Mouse (Mus musculus) liver, embryonic 11.5 days (tissue): ENCODE data around the gene Stom. TPM values are rescaled to one million over a fixed set of nuclear protein-coding genes. Genes with fewer than 3 reads are reported as not detected.

Experiments used
- ATAC-seq: fragments of 200-750 bp; cut with Nextera tagmentation; replicated peaks from 2 replicates; pipeline ENCODE4 v1.8.0; 2017; ENCODE audit warnings: moderate number of reproducible peaks, mild to moderate bottlenecking, moderate TSS enrichment, moderate library complexity; ENCODE audit not compliant: low FRiP score
- DNase-seq: peaks from one replicate; pipeline ENCODE4 v3.0.0-alpha.2; 2017; ENCODE audit warnings: low spot score
- H3K27ac ChIP-seq: fragments of 300-500 bp; sonication (generic); 2 replicates; pipeline ENCODE4 v1.5.1; 2014; ENCODE audit warnings: mild to moderate bottlenecking, low read depth, low read length, control low read depth
- H3K27me3 ChIP-seq: fragments of 300-500 bp; sonication (generic); replicated peaks from 2 replicates; pipeline ENCODE4 v1.6.1; 2014; ENCODE audit warnings: low read length, mixed read lengths; ENCODE audit not compliant: control insufficient read depth, insufficient read depth
- H3K36me3 ChIP-seq: fragments of 300-500 bp; sonication (generic); 2 replicates; pipeline ENCODE4 v1.6.1; 2014; ENCODE audit warnings: mild to moderate bottlenecking, low read length, moderate library complexity, mixed read lengths; ENCODE audit not compliant: control insufficient read depth, insufficient read depth
- H3K4me1 ChIP-seq: fragments of 300-500 bp; sonication (generic); replicated peaks from 2 replicates; pipeline ENCODE4 v1.6.1; 2014; ENCODE audit warnings: low read length, mixed read lengths; ENCODE audit not compliant: control insufficient read depth, insufficient read depth
- H3K4me2 ChIP-seq: fragments of 300-500 bp; sonication (generic); 2 replicates; pipeline ENCODE4 v1.6.1; 2014; ENCODE audit warnings: mild to moderate bottlenecking, control low read depth, moderate library complexity
- H3K4me3 ChIP-seq: fragments of 300-500 bp; sonication (generic); 2 replicates; pipeline ENCODE4 v1.5.1; 2014; ENCODE audit warnings: low read depth, low read length, control low read depth
- H3K9ac ChIP-seq: fragments of 300-500 bp; sonication (generic); 2 replicates; pipeline ENCODE4 v1.6.1; 2014; ENCODE audit warnings: low read depth, low read length, control low read depth
- H3K9me3 ChIP-seq: fragments of 300-500 bp; sonication (generic); 2 replicates; pipeline ENCODE4 v1.6.1; 2016; ENCODE audit warnings: low read length, inconsistent platforms, mixed read lengths; ENCODE audit not compliant: control insufficient read depth
- WGBS: fragments of 180-500 bp; shearing (Covaris S2); extraction: QIAGEN DNeasy Blood & Tissue Kit; methylation state at CpG from one replicate; pipeline ENCODE4 v1.1.7; 2014; 5-methylcytosine and 5-hydroxymethylcytosine counted together
- polyA plus RNA-seq: library from polyadenylated mRNA; unstranded; fragments of >200 nt; fragmentation: Nextera tagmentation; extraction: Ambion mirVana; gene quantifications from 2 replicates; pipeline ENCODE4 v1.2.1, GENCODE M21; 2014

The Stom gene
- polyA plus RNA-seq, 1 experiment from 2014 or later: 87.7 TPM

- H3K4me2 ChIP-seq: peak overlapping the region; percentile 59
- no peaks in the 10 kb centered on the region for H3K27me3 ChIP-seq
- DNase-seq (no peak), ATAC-seq (0 out of 2 replicates have a peak, but pooled peaks have one; percentile 27)
- H3K4me3 ChIP-seq: no peak overlapping the region
- H3K4me1 ChIP-seq: peaks cover 63% of the 10 kb centered on the region
- no peak overlapping the region; the same call in 1 of the 2 replicates for H3K9ac ChIP-seq
- peak overlapping the region; percentile 80 for H3K27ac ChIP-seq
- H3K9me3 ChIP-seq: no peaks in the 10 kb centered on the region
- H3K36me3 ChIP-seq: peaks cover 6% of the 10 kb centered on the region; the same call in 1 of the 2 replicates
- WGBS: 45% methylated on average over 11 of the region's 11 CpGs
Measured at GRCm38 (mm10) chr2:35328064-35328792, 8.5 kb downstream of the Stom start.

DNA sequence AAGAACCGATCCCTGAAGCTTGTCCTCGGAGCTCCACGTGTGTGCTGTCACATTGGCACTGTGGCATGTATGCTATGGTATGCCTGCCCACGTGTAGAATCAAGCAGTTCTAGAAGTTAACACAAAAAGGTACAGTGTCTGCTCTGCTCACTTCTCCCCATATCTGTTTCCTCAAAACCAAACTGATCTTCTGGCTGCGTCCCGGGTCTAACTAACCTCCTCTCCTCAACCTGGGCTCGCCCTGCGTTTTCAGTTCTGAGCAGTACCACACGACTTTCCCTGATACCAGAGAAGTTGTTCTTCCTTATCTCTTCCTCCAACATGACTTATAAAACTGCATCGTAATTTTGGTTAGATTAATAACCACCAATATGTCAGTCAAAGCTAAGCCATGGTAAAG, 9.2 kb downstream of the Stom start:
- H3K9me3 ChIP-seq: no peaks in the 10 kb centered on the region
- H3K27me3 ChIP-seq: no peaks in the 10 kb centered on the region
- peak overlapping the region; percentile 80 for H3K27ac ChIP-seq
- H3K9ac ChIP-seq: no peak overlapping the region
- no peak overlapping the region for H3K4me3 ChIP-seq
- ATAC-seq (peak; percentile 73), DNase-seq (no peak)
- peaks cover 7% of the 10 kb centered on the region; the same call in 1 of the 2 replicates for H3K36me3 ChIP-seq
- peak overlapping the region; percentile 59 for H3K4me2 ChIP-seq
- H3K4me1 ChIP-seq: peaks cover 62% of the 10 kb centered on the region
- 34% methylated on average over 10 of the region's 10 CpGs for WGBS

DNA sequence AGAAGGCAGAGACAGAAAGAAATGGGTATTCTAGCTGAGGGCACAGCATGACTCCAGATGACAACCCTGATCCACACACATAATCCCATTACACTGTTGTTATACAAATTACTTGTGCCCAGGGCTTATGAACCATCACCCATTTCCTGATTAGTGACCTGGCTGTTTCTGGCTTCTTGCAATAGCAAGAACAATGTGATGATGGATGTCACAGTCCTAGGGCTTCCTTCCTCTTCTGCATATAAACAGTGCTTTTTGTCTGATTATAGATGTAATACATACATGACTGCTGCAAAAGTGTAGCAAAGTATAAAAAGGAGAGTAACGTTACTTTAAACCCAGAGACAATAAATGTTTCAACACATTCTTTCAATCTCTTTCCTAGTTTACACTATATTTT, 9.8 kb downstream of the Stom start:
- WGBS: 63% methylated on average over 1 of the region's 1 CpGs
- peaks cover 64% of the 10 kb centered on the region for H3K4me1 ChIP-seq
- DNase-seq: no peak
- no peaks in the 10 kb centered on the region for H3K9me3 ChIP-seq
- H3K4me3 ChIP-seq: no peak overlapping the region
- peak overlapping the region; percentile 2; the same call in 1 of the 2 replicates for H3K4me2 ChIP-seq
- no peak for ATAC-seq
- H3K36me3 ChIP-seq: peaks cover 9% of the 10 kb centered on the region; the same call in 1 of the 2 replicates
- H3K9ac ChIP-seq: no peak overlapping the region
- H3K27ac ChIP-seq: no peak overlapping the region
- H3K27me3 ChIP-seq: no peaks in the 10 kb centered on the region

DNA sequence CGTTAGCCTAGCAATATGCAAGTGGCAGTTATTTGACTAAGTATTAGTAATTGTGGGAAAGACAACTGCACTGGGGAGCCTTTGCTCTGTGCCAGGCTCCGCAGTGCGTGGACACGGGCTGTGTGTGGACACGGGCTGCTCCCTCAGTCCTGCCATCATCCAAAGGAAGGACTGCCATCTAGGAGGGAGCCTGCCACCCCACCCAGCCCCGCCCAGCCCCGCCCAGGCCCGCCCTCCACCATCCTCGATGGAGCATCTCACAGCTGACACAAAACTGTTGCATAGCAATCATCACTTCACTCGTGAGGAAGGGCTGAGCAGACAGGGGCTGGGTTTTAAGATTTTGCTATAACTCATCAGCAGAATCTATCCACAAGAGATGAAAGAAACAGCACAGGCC, 10.8 kb downstream of the Stom start:
- H3K36me3 ChIP-seq: peaks cover 13% of the 10 kb centered on the region; the same call in 1 of the 2 replicates
- no peak overlapping the region for H3K9ac ChIP-seq
- ATAC-seq (no peak), DNase-seq (no peak)
- H3K27me3 ChIP-seq: no peaks in the 10 kb centered on the region
- H3K9me3 ChIP-seq: no peaks in the 10 kb centered on the region
- H3K4me1 ChIP-seq: peaks cover 61% of the 10 kb centered on the region
- no peak overlapping the region for H3K4me3 ChIP-seq
- 52% methylated on average over 10 of the region's 10 CpGs for WGBS
- H3K27ac ChIP-seq: no peak overlapping the region
- peak overlapping the region; percentile 4; the same call in 1 of the 2 replicates for H3K4me2 ChIP-seq

DNA sequence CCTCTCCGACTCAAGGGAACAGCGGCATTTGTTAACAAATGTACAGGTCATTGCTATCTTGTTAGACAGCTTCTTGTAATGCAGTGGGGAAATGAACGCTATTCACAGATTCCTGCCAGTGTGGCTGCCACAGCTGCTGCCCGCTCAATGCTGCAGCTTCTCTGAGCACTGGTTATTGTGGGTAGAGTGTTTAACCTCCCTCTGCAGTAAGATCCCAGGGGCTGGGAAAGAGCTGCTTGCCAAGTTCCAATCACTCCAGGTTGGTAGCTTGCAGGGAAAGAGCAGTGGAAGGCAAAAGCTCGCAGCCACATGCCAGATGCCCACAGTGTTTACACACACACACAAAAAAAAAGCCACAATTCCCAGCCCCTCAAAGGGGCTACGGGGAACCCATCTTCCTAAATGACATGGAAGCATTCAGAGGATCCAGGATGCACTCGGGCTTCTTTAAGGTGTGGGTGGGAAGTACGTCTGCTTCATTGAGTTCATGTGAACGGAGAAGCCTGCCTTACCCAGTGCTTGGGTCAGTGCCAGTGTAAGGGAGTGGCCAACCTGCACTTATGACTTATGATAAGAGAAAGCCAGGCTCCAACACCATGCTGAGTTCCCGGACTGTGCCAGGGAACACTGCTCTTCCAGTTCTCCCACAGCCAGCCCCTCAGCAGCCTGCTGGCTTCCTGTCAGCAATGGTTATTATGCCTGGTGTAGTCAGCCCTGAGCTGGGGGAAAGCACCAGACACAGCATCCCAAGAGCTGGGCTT, 14.2 kb downstream of the Stom start:
- Histone ChIP-seq H3K27ac (no peak overlapping the region), H3K4me3 (no peak overlapping the region), H3K27me3 (no peaks in the 10 kb centered on the region), H3K4me1 (peaks cover 56% of the 10 kb centered on the region), H3K36me3 (peaks cover 18% of the 10 kb centered on the region), H3K4me2 (no peak overlapping the region), H3K9ac (no peak overlapping the region), H3K9me3 (no peaks in the 10 kb centered on the region)
- DNase-seq (no peak), ATAC-seq (no peak)
- WGBS: 71% methylated on average over 10 of the region's 10 CpGs

DNA sequence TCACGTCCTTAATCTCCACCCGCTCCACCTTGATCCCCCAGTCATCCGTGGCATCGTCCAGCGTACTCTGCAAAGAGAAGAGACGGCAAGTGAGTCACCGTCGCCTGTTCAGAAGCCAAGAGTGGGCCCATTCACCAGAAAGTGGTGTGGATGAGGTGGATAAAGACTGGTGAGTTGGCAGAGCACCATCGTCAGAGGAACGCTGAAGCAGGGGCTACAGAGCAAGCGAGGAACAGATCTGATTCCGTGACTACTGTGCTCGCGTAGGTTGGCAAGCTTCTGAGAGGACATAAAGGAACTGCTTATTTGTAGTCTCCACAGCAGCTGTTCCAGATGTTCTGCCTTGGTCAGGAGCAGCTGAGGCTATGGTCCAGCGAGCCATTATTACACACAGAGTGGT, 16.4 kb downstream of the Stom start:
- H3K9ac ChIP-seq: no peak overlapping the region
- H3K4me3 ChIP-seq: no peak overlapping the region
- peaks cover 21% of the 10 kb centered on the region for H3K36me3 ChIP-seq
- ATAC-seq (no peak), DNase-seq (no peak)
- no peaks in the 10 kb centered on the region for H3K27me3 ChIP-seq
- no peak overlapping the region for H3K4me2 ChIP-seq
- no peak overlapping the region for H3K27ac ChIP-seq
- no peaks in the 10 kb centered on the region for H3K9me3 ChIP-seq
- peaks cover 43% of the 10 kb centered on the region for H3K4me1 ChIP-seq
- 91% methylated on average over 15 of the region's 15 CpGs for WGBS

- peak overlapping the region; percentile 38 for H3K9ac ChIP-seq
- H3K27me3 ChIP-seq: no peaks in the 10 kb centered on the region
- peak overlapping the region; percentile 79 for H3K27ac ChIP-seq
- DNase-seq (no peak), ATAC-seq (peak; percentile 76)
- peaks cover 18% of the 10 kb centered on the region for H3K36me3 ChIP-seq
- no peak overlapping the region for H3K4me3 ChIP-seq
- H3K4me2 ChIP-seq: peak overlapping the region; percentile 52
- H3K9me3 ChIP-seq: no peaks in the 10 kb centered on the region
- WGBS: 40% methylated on average over 12 of the region's 12 CpGs
- peaks cover 40% of the 10 kb centered on the region for H3K4me1 ChIP-seq
Measured at GRCm38 (mm10) chr2:35318405-35318804, 18.4 kb downstream of the Stom start.

DNA sequence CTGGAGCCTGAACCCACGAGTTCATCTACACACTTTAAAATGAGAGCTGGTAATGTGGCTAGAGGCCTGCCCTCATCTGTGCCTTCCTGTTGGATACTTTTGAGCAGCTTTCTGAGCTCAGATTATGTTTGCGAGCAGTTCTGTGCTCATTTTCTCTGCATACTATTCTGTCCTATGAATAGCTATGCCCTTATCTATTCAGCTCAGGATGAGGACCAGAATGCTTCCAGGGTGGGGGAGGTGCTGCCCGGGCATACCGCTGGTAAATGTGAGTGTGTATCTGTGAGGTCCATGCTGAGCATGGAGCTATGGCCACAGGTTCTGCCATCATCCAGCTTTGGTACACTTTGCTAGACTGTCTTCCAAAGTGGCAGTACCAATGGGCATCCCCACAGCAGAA, 19.2 kb downstream of the Stom start:
- WGBS: 38% methylated on average over 4 of the region's 4 CpGs
- H3K9me3 ChIP-seq: no peaks in the 10 kb centered on the region
- peaks cover 15% of the 10 kb centered on the region for H3K36me3 ChIP-seq
- peak overlapping the region; percentile 52 for H3K4me2 ChIP-seq
- ATAC-seq (peak; percentile 93), DNase-seq (no peak)
- peak overlapping the region; percentile 79 for H3K27ac ChIP-seq
- H3K4me1 ChIP-seq: peaks cover 36% of the 10 kb centered on the region
- H3K4me3 ChIP-seq: no peak overlapping the region
- peak overlapping the region; percentile 38; the same call in 1 of the 2 replicates for H3K9ac ChIP-seq
- no peaks in the 10 kb centered on the region for H3K27me3 ChIP-seq
